Mouse (Mus musculus): Measurements from ENCODE around the gene Ndufs7.

DNA sequence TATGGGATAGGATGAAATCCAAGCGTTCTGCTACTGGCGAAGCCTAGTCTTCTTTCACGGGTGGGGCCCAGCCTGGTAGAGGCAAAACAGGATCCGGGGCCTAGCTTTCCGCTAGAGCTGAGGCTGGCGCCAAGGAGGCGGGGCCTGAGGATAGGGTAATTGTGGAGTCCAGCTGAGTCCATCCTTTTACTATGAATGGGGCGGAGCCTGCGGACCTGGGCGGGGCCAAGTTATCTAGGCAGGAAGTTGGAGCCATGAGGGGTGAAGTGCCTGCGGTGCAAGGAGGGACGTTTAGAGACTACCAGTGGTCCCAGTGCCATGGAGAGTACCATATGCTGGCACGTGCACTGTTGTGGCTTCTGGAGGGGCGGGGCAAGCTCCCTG is 12.7 kb downstream of the Ndufs7 start:
- TF ChIP-seq CTCF (IDR thresholded peaks at IDR 0.05; ENCODE audit: borderline replicate concordance, insufficient read depth, low read length) = no peak
- no peak; the same call in none of the 2 replicates for TF ChIP-seq POLR2A (IDR thresholded peaks at IDR 0.05; ENCODE audit: low read depth, low read length)

Data from embryonic fibroblast, embryonic 13.5 days (primary cell).